Mouse (Mus musculus): ENCODE results near the gene Aaed1. TPM values are rescaled to one million over a fixed set of nuclear protein-coding genes. Genes with fewer than 3 reads are reported as not detected.
A peak's percentile ranks its signal among the peaks of the same experiment; 100 is the strongest.
"Not testable (repeated sequence)": the region's sequence is repeated elsewhere in the genome, so short reads cannot be mapped to it uniquely, and the experiment has no call there.

The Aaed1 gene
- total RNA-seq, 2 experiments from 2014 or later, result 17.8 to 19.0 TPM

DNA sequence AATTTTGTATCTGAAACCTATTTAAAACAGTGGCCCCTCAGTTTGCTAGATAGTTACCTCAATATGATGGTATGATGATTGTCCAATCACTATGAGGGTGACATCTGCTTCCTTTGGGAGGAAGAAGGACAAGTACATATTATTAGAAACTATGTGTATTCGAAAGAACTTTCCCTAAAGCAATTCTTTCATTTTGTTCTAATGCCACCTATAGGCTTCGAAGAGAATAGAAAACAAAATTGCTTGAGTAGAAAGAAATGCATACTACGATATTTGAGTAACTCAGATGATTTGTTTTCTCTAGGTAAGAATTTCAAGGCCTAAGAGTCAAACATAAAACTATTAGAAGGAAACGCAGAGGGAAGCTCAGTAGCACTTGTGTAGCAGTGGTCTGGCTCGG lies 3.5 kb downstream of the Aaed1 start:
- no peak for DNase-seq (ENCODE audit: low spot score in 2 of 2)

DNA sequence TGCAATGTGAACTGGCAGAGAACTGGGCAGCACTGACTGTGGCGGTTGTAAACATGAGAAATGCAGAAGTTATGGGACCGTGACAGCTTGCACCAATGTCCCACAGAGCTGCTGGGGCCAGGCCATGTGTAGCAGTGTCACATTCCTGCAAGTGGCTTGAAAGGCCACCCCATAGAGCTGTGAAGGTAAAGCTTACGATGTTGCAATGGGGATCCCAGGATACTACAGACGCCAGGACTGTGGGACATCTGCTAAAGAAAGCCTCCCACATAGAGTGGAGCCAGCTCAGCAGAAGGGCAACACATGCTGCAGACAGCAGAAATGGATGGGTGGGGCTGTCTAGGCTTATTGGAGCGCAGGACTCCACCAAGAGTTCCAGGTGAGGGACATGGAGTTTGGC lies 5.0 kb downstream of the Aaed1 start:
- peak; percentile 24 to 55 for DNase-seq (ENCODE audit: low spot score in 2 of 2)

DNA sequence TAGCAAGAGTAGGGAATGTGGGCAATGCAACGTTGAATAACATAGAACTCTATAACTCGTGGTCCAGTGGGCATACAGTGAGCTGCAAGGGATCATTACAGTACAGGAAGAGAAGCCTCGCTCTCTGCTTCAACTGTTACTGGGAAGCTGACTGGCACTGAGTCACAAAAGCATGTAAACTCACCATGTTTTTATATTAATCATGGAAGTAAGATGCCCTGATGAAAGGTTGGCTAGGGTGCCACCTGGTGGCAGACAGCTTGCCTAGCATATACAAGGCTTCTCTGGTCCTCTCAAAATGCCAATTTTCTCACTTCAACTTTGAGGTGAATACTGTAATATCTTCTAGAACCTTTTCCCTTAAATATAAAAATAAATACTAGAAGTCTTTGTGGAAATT lies 6.4 kb downstream of the Aaed1 start:
- DNase-seq (ENCODE audit: low spot score in 2 of 2), result peak in 1 of 2 experiments; percentile 60

DNA sequence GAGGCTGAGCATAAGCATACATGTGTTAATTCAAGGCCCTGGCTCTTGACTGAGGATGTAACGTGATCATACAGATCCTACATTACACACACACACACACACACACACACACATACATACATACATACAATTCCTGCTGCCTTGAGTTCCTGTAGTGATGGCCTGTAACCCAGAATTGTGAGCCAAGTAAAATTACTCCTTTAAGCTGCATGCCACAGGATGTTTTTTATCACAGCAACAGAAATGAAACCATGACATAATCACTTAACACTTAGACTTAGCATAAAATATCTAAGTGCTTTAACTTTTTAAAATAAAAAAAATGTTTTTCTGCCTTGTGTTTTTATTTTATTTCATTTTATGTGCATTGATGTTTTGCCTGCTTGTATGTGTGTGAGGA lies 13.4 kb downstream of the Aaed1 start:
- no peak for DNase-seq (ENCODE audit: low spot score in 2 of 2)

DNA sequence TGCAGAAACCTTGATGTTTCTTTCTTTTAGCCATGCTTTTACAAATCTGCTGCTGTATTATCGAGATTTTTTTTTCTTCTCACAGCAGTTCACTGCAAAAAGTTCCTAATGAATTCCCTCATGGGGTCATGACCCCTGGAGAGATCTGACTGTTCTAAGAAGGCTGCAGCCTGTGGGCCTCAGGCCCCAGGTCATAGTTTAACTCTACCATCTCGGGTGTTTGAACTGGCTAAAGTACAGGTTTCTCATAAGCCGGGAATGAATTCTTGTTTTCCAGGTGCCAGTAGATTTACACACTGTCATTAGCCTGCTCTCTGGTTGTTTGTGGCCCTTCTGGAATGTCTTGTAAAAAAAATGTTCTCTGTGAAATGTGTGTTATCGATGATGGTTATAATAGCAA lies 25.7 kb downstream of the Aaed1 start:
- no peak for DNase-seq (ENCODE audit: low spot score in 2 of 2)

DNA sequence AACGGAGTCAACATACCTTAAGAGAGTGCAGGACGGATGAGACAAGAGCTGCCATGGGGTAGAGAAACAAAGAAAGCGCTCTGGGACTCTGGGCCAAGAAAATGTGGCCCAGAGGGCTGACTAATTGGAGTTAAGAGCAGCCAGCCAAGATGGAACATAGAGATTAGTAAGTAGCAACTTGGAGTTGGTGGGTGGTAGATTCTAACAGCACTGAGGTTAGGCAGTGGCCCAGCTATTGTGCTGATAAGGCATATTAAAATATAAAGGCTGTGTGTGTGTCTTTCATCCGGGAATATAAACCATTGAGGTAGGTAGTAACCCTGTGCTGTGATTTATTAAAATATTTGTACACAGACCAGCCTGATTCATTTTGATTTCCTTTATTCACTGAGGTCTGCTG lies 26.2 kb downstream of the Aaed1 start:
- DNase-seq (ENCODE audit: low spot score in 2 of 2), result no peak

DNA sequence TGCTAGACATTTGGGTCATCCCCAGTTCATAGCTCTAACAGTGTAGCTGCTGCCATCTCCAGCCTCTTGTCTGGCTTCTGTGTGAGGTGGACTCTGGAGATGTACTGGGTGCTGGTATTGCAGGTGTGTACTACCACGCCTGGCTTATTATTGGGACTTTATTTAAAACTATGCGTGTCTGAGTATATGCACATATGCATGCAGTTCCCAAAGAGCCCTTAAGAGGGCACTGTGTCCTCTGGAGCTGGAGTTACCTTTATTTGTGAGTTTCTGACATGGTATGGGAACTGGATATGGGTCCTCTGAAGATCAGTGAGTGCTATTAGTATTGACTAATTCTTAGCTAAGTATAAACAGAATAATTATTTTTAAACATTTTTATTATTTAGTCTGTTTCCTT lies 27.8 kb downstream of the Aaed1 start:
- DNase-seq (ENCODE audit: low spot score in 2 of 2), result no peak

DNA sequence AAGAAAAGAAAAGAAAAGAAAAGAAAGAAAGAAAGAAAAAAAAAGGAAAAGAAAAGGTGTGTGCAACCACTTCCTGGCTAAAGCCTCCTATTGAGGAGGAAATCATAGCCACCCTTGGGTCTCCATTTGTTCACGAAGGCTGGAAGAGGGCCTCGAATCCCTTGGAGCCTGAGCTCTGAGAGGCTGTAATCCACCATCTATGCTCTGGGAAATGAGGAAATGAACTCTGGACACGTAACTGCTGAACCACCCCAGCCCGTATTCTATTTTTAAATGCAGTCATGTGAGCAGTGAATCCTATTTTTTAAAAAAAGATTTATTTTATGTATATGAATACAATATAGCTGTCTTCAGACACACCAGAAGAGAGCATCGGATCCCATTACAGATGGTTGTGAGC lies 31.6 kb downstream of the Aaed1 start:
- DNase-seq (ENCODE audit: low spot score in 2 of 2), result no peak

DNA sequence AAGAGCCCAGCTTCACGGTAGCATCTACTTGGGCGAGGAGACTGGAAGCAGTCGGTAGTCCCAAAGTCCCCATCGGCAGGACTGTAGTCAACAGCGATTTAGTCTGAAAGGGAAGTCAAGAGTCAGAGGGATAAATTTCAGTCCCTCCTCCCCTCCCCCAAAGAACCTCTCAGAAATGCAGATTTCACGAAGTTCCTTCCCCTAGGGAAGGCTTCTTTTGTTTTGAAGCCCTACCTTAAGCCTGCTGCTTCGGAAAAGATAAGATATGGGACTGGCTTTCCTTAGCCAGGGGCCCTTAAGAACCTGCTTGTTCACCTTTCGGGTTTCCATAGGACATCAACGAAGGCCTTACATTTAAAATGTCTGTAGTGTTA lies 36.8 kb downstream of the Aaed1 start:
- no peak for DNase-seq (ENCODE audit: low spot score in 2 of 2)

DNA sequence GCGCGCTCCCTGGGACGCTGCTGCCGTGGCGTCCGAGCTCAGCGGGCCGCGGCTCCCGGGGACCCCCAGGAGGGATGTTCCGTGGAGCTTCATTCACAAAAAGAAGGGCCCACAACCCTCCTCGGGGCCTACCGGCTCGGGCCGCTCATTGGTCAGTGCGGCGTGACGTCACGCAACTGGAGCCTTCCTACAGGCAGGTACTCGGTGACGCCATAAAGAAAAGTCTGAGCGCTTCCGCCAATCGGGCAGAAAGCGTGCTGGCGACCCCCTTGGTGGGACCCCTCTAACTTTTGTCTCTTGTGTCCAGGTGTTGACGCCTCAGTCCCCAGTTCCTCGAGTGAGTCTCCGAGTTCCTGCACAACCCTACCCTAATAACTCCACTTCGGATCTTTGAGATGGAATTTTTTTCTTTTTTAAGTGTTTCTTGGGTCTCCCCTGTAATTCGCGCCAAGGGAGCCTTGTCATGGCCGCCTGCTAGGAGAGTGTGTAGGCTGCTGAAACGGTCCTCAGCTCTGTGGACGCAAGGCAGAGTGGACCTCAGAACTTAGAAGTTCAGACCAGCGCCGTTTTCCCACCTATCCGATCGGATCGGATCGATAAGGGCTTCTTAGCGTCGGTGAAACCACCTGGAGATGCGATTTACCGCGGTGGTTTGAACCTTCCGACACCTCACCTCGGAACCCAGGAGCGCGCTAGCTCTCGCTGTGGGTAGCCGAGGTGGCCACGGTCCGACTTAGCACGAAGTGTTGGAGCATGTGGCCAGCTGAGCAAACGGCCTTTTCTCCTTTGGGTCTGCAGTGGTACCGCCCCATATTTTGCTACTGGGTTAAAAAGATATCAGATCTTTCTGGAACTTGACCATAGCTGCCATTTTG lies 37.4 kb downstream of the Aaed1 start, which contains the start of gene Cdc14b:
Gene Cdc14b, minus strand, starts transcription at position 412 of the 875 bp plus-strand sequence.
- DNase-seq (ENCODE audit: low spot score in 2 of 2), result peak; percentile 62 to 75

DNA sequence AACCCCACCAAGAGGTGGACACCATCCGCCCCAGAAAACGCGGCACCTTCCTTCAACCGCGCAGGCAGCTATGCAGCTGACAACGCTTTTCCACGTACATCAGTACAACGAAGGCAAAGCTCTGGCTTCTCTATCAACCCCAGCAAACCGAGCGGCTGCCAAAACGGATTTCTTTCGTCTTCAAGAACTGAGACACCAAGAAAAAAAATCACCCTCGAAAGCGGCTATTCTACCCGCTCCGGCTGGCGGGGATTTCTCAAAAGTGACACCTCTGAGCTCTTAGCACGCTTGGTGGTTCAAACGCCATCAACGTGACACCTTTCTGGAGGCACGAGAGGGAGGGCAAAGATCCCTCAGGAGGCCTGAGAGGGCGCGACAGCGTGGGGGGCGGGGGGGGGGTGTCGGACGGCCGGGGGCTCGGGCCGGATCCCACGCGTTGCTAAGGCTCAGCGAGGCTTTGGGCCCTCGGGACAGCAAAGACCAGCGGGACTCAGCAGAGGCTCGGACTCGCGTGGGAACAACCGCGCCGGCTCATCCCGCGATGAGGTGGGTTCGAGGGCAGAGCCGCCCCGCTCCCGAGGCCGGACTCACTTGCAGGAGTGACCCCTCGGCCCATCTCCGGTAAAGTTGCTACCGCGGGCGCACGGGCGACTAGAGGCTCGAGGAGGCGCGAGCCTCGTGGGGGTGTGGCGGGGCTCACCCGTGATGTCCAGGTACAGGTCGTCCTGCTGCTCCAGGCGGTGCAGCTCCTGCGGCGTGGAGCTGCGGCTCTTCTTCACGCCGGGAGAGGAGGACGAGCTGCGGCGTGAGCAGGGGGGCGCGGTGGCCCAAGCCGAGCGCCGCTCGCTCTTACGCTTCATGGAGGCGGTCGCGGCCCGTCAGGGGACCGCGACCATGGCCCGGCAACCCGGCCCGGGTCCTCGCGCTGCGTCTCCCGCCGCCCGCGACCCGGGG lies 38.3 kb downstream of the Aaed1 start:
- DNase-seq (ENCODE audit: low spot score in 2 of 2), result no peak

DNA sequence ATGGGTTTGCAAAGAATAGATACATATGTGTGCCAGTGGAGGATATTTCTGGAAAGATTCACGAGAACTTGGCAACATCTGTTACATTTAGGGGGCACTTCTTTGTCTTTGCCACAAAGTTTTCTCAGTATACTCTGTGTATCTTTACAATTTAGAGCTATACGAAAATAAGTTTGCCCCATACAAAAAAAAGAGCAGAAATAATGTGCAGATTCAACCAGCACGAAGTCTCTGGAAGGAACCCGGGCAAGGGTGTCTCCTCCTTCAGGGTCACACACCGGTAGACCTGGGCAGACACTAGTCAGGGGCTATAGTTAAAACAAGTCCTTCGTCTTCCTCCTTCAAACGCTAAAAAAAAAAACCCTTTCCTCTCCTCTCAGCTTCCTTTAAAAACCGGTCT lies 39.2 kb downstream of the Aaed1 start:
- DNase-seq (ENCODE audit: low spot score in 2 of 2), result no peak

DNA sequence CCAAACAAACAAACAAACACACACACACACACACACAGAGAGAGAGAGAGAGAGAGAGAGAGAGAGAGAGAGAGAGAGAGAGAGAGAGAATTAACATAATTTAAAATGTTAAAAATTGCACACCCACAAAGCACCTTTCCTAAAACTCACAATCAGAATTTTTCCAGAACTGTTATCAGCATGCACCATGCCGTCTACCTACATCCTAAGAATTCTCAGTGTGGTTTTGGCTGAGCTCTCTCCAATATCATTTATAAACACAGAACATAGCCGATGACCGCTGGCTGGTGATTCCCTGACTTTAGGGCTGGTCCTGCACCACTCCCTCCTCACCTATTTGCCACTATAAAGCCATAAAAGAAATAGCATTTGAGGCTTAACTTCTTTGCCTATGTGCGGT lies 44.1 kb downstream of the Aaed1 start:
- no peak for DNase-seq (ENCODE audit: low spot score in 2 of 2)

DNA sequence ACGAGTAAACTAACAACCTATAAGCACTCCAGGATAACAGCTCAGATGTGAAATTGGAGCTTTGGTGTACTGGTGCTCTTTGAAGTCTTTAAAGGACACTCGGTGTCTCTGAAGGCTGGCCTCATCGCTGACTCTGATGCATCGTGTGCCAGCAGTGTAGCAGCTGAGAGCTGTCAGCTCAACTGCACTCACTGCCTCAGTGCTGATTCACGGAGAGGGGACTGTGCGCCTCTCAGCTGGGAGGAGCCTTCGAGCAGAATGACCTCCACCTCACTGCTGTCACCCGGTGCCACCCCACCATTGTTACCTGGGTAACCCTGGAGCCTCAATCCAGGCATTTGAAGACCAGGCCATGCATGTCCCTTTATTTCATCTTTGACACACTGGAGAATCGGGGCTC lies 45.4 kb downstream of the Aaed1 start:
- no peak for DNase-seq (ENCODE audit: low spot score in 2 of 2)

DNA sequence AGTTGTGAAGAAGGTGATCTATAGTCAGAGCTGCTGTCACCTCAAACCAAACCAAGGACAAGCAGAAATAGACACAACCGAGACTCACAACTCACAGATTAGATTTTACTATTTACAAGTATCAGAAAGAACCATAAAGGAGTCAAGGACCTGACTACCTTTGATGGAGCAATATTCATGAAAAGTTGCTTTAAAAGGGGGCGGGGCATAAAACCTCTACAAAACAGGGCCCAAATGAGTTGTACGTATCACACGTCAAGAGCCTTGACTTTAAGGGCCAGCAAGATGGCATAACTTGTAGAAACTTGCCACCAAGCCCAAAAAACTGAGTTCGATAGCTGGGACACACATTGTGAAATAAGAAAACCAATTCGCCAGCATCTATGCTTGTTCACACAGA lies 47.9 kb downstream of the Aaed1 start:
- no peak for DNase-seq (ENCODE audit: low spot score in 2 of 2)

DNA sequence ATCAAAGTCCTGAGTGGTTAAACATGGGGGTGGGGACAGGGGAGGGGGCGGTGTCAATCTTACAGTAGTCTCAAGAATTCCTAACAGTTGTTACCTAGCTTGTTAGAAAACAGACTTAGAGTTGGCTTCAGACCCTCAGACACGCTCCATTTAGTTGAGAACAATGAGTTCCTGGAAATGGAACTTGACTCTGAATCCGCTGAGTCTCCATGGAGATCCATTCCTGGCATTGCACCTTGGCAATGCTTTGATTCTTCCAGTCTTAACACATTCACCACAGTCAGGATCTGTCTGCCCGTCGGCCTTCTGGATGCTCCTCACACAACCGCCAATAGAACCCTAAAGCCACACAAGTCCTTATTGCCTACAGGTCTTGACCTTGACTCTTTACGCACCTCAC lies 52.6 kb downstream of the Aaed1 start:
- peak in 1 of 2 experiments; percentile 68 for DNase-seq (ENCODE audit: low spot score in 2 of 2)

DNA sequence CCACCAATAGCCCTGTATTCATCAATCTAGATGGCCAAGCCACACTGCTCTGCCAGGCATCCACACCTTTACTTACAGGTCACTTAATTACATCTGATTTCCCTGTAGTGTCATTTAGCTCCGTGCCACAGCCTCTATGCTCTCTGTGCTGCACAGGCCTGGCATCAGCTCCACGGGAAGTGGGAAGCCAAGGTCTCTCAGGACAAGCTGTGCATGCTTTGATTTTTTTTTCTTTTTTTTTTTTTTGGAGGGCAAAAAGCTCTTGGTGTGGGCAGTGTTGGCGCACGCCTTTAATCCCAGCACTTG lies 54.0 kb downstream of the Aaed1 start:
- DNase-seq (ENCODE audit: low spot score in 2 of 2), result no peak

DNA sequence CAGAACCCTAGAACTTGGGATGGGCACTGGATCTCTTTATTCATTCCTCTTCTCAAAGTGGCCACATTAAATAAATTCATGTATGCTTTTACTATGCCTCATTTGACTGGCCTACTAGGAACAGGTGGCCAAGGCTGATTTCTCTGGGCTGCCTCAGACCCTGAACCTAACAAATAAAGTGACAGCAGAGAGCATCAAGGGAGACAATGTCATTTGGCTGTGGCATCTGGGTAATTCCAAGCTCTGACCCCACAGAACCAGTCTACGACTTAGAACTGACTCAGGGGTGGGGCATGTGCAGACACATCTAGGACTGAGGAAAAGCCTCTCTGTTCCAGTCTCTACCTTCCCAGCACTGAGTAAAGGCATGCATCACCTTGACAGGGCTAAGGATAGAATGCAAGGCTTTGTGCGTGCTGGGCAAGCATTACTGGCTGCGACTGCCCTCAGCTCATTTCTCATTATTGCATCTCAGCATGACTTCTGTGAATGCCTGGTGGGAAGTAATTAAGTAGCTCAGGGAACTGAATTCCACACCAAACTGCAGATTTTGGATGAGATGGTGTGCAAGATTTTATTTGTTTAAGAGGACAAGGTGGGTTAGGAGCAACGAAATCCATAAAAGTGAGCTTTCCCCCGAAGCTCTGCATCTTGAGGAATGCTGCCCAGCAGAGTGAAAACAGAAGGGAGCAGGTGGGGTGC lies 54.5 kb downstream of the Aaed1 start:
- DNase-seq (ENCODE audit: low spot score in 2 of 2), result no peak

DNA sequence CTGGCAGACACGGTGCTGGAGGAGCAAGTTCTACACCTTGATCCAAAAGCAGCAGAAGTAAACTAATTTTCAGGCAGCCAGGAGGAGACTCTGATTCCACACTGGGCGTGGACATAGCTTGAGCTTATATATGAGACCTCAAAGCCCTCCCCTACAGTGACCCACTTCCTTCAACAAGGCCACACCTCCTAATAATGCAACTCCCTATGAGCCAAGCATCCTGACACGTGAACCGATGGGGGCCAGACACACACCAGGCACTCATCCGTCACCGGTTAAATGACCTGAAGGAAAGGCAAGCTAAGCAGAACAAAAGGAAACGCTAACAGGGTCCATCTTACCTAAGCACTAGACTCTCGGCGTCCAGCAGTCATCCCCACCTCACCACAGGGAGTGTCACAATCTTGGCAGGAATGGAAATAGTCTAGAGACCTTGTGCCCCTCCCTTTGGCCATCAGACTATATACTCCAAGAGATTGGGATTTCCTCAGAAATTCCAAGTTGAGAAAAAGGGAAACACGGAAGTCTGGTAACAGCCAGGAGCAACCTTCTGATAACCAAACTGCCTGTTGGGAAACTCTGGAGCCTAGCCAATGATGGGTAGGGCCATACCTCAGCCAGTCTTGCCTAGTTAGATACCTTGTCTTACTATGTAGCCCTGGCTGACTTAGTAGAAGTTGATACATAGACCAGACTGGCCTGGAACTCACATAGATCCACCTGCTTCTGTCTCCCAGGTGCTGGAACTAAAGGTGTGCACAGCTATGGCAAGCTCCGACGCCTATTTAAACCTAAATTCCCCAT lies 55.3 kb downstream of the Aaed1 start:
- DNase-seq (ENCODE audit: low spot score in 2 of 2), result no peak

DNA sequence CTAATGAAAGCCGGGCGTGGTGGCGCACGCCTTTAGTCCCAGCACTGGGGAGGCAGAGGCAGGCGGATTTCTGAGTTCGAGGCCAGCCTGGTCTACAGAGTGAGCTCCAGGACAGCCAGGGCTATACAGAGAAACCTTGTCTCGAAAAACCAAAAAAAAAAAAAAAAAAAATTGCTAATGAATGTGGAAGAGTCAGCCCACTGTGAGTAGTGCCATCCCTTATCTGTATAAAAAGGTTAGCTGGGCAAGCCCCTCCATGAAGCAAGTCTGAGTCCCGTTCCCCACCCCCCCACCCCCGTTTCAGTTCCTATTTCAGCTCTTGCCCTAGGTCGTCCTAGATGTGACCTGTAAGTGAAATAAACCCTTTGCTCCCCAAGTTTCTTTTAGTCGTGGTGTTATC lies 58.3 kb downstream of the Aaed1 start:
- not testable (repeated sequence) for DNase-seq (ENCODE audit: low spot score in 2 of 2)

DNA sequence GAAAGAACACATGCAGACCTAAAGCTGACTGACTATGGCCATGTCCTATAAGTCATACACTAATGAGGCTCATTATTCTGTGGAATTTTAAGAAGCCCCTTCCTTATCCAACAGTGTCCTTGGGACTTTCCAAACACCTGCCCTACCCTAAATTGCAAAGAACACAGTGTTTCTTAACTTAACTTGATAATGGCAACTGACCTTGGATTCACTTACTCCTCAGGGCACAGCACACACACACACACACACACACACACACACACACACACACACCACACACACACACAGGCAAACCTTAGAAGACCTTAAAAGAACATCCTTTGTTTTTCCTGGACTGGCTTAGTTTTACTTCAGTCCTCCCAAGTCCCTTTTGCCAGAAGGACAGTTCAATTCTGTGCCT lies 58.8 kb downstream of the Aaed1 start:
- DNase-seq (ENCODE audit: low spot score in 2 of 2), result no peak
